Mouse (Mus musculus): ENCODE results near the gene Ereg. TPM values are rescaled to one million over a fixed set of nuclear protein-coding genes. Genes with fewer than 3 reads are reported as not detected.

Gene Ereg
- polyA plus RNA-seq, 1 experiment, result not detected

DNA sequence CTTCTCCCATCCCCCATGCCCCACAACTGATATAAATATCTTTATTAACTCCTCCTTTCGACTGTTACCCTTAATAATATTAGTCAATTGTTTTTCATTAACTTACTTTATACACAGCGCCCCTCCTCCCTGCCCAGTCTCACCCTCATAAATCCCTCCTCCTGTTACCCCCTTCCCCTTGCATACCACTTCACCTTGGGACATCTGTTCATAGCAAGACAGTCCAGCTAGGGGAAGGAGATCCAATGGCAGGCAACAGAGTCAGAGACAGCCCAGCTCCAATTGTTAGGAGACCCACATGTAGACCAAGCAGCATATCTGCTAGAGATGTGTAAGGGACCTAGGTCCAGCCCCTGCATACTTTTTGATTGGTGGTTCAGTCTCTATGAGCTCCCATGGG lies 35.5 kb upstream of the Ereg start:
- Histone ChIP-seq H3K27ac (ENCODE audit: control insufficient read depth, insufficient read depth, low read depth, low read length, poor library complexity) (no peak overlapping the region), H3K4me1 (ENCODE audit: control insufficient read depth, insufficient read depth, low read length) (no peaks in the 10 kb centered on the region; the same call in 1 of the 2 replicates), H3K4me3 (replicated peaks; ENCODE audit: control insufficient read depth, low read depth, low read length) (no peak overlapping the region)
- TF ChIP-seq POLR2A (IDR thresholded peaks at IDR 0.05; ENCODE audit: borderline replicate concordance, control insufficient read depth, low read depth, low read length) (no peak), CTCF (IDR thresholded peaks at IDR 0.05; ENCODE audit: control insufficient read depth, insufficient read depth, low read length) (no peak)
- WGBS, result 76% methylated on average over 2 of the region's 2 CpGs

DNA sequence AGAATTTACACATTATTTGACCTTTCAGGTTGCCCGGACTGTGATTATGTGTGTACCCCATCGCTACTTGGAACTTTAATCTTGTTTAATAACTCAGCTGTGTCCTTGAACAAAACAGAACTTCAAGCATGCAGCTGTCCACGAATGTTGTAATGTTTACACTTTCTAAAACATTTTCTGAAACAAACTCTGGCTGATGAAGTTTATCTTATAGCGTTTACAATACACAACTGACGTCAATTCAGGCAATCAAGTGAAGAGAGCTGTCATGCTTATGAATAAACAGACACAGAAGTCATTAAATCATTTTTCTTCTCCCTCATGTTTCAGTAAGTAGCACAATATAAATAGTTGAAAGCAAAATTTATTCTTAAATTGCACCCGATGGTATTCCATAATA lies 26.4 kb upstream of the Ereg start:
- no peak overlapping the region for H3K27ac ChIP-seq (ENCODE audit: control insufficient read depth, insufficient read depth, low read depth, low read length, poor library complexity)
- TF ChIP-seq POLR2A (IDR thresholded peaks at IDR 0.05; ENCODE audit: borderline replicate concordance, control insufficient read depth, low read depth, low read length), result no peak
- TF ChIP-seq CTCF (IDR thresholded peaks at IDR 0.05; ENCODE audit: control insufficient read depth, insufficient read depth, low read length), result no peak
- WGBS, result 75% methylated on average over 6 of the region's 6 CpGs

DNA sequence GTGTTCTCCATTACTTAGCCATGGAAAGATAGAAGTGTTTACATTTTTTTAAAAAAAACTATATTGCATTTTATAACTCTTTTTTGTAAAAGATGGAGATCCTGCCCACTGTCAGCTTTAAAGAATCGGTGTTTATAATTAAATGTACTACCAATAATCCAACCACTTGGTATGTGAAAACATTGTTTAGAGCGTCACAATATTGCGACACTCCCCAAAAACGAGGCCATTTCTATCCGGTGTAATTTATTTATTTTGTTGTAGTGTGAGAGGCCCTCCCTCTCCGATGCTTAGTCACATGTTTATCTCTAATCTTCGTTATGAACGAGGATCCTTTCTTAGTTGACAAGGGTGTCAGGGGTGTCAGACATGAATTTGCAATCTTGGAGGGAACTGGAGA lies 26.0 kb upstream of the Ereg start:
- Histone ChIP-seq H3K27ac (ENCODE audit: control insufficient read depth, insufficient read depth, low read depth, low read length, poor library complexity) (no peak overlapping the region), H3K4me1 (ENCODE audit: control insufficient read depth, insufficient read depth, low read length) (no peaks in the 10 kb centered on the region), H3K4me3 (replicated peaks; ENCODE audit: control insufficient read depth, low read depth, low read length) (no peak overlapping the region)
- no peak for TF ChIP-seq CTCF (IDR thresholded peaks at IDR 0.05; ENCODE audit: control insufficient read depth, insufficient read depth, low read length)
- TF ChIP-seq POLR2A (IDR thresholded peaks at IDR 0.05; ENCODE audit: borderline replicate concordance, control insufficient read depth, low read depth, low read length), result no peak
- 78% methylated on average over 8 of the region's 8 CpGs for WGBS

More for the DNA sequence above, 26.4 kb upstream of the Ereg start:
- no peaks in the 10 kb centered on the region for H3K4me1 ChIP-seq (ENCODE audit: control insufficient read depth, insufficient read depth, low read length)
- no peak overlapping the region for H3K4me3 ChIP-seq (replicated peaks; ENCODE audit: control insufficient read depth, low read depth, low read length)

- TF ChIP-seq POLR2A (IDR thresholded peaks at IDR 0.05; ENCODE audit: borderline replicate concordance, control insufficient read depth, low read depth, low read length), result no peak
- no peak for TF ChIP-seq CTCF (IDR thresholded peaks at IDR 0.05; ENCODE audit: control insufficient read depth, insufficient read depth, low read length)
Observed at GRCm38 (mm10) chr5:91072340-91072739, 2.1 kb upstream of the Ereg start.

GRCm38 (mm10) chr5:91073626-91074025 lies 796 bp upstream of the Ereg start:
- Histone ChIP-seq H3K27ac (ENCODE audit: control insufficient read depth, insufficient read depth, low read depth, low read length, poor library complexity) (no peak overlapping the region), H3K4me3 (replicated peaks; ENCODE audit: control insufficient read depth, low read depth, low read length) (no peak overlapping the region), H3K4me1 (ENCODE audit: control insufficient read depth, insufficient read depth, low read length) (no peaks in the 10 kb centered on the region)
- TF ChIP-seq CTCF (IDR thresholded peaks at IDR 0.05; ENCODE audit: control insufficient read depth, insufficient read depth, low read length), result no peak
- TF ChIP-seq POLR2A (IDR thresholded peaks at IDR 0.05; ENCODE audit: borderline replicate concordance, control insufficient read depth, low read depth, low read length), result no peak
- WGBS, result 28% methylated on average over 8 of the region's 8 CpGs

More at GRCm38 (mm10) chr5:91072340-91072739, 2.1 kb upstream of the Ereg start:
- Histone ChIP-seq H3K27ac (ENCODE audit: control insufficient read depth, insufficient read depth, low read depth, low read length, poor library complexity) (no peak overlapping the region), H3K4me3 (replicated peaks; ENCODE audit: control insufficient read depth, low read depth, low read length) (no peak overlapping the region), H3K4me1 (ENCODE audit: control insufficient read depth, insufficient read depth, low read length) (no peaks in the 10 kb centered on the region)
- WGBS, result 73% methylated on average over 4 of the region's 4 CpGs

DNA sequence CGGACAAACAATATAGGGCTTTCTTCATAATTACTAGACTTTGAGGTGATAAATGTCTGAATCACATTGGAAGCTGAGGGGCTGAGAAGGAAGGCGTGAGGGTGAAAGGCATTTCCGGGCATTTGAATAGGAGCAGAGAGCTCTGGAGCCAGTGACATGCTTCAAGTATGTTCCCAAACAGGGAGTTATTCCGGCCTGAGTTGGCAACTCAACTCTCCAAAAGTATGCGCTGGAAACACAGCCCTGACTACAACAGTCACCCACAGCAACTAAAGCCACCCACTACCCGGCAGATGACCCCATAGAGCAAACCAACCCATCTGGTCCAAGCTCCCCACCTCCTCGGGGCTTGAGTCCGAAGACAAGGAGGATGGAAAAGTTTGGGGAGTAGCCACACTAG lies 396 bp upstream of the Ereg start:
- TF ChIP-seq POLR2A (IDR thresholded peaks at IDR 0.05; ENCODE audit: borderline replicate concordance, control insufficient read depth, low read depth, low read length) (no peak), CTCF (IDR thresholded peaks at IDR 0.05; ENCODE audit: control insufficient read depth, insufficient read depth, low read length) (no peak)
- Histone ChIP-seq H3K4me3 (replicated peaks; ENCODE audit: control insufficient read depth, low read depth, low read length) (no peak overlapping the region), H3K27ac (ENCODE audit: control insufficient read depth, insufficient read depth, low read depth, low read length, poor library complexity) (no peak overlapping the region), H3K4me1 (ENCODE audit: control insufficient read depth, insufficient read depth, low read length) (no peaks in the 10 kb centered on the region)
- WGBS, result 29% methylated on average over 8 of the region's 8 CpGs

DNA sequence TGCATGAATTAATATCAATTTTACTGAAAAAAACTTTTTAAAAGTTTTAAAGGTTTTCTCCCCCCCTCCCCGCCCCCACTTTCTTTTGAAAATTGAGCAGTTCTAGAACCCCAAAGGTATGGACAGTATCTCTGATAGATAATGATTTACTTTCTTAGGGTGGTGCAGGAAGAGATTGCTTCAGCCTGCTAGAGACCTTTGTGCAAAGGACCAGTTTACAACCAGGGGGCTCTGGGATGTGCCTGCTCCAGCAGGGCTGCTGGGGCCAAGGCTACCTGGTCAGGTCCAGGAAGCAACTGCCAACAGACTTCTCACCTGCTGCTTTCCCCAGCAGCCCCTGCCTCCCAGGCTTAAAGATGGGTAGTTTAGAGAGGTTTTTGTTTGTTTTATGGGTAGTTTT lies 599 bp downstream of the Ereg start:
- Histone ChIP-seq H3K4me1 (ENCODE audit: control insufficient read depth, insufficient read depth, low read length) (no peaks in the 10 kb centered on the region), H3K4me3 (replicated peaks; ENCODE audit: control insufficient read depth, low read depth, low read length) (no peak overlapping the region), H3K27ac (ENCODE audit: control insufficient read depth, insufficient read depth, low read depth, low read length, poor library complexity) (no peak overlapping the region)
- TF ChIP-seq POLR2A (IDR thresholded peaks at IDR 0.05; ENCODE audit: borderline replicate concordance, control insufficient read depth, low read depth, low read length) (no peak), CTCF (IDR thresholded peaks at IDR 0.05; ENCODE audit: control insufficient read depth, insufficient read depth, low read length) (no peak)
- 25% methylated on average over 1 of the region's 1 CpGs for WGBS

DNA sequence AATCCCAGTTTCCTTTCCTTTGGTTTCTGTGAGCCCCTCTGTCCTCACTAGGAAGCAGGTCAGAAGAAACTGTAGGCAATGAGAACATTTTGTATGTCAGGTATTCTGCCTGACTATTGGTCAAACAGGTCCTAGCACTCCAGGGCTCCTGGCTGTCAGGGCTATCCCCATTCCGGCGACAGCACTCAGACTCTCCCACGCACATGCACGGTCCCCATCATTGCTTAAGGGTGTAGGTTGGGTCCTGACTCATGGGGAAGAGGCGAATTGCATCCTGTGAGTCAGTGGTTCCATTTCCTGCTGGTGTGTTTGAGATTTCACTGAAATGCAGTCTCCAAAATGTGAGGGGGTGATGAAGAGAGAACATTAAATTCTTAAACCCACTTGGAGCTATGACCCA lies 8.6 kb downstream of the Ereg start:
- TF ChIP-seq POLR2A (IDR thresholded peaks at IDR 0.05; ENCODE audit: borderline replicate concordance, control insufficient read depth, low read depth, low read length) (no peak), CTCF (IDR thresholded peaks at IDR 0.05; ENCODE audit: control insufficient read depth, insufficient read depth, low read length) (no peak)
- H3K27ac ChIP-seq (ENCODE audit: control insufficient read depth, insufficient read depth, low read depth, low read length, poor library complexity), result no peak overlapping the region
- H3K4me3 ChIP-seq (replicated peaks; ENCODE audit: control insufficient read depth, low read depth, low read length), result no peak overlapping the region
- H3K4me1 ChIP-seq (ENCODE audit: control insufficient read depth, insufficient read depth, low read length), result no peaks in the 10 kb centered on the region
- WGBS, result 24% methylated on average over 5 of the region's 5 CpGs

GRCm38 (mm10) chr5:91085291-91085690 lies 10.9 kb downstream of the Ereg start:
- Histone ChIP-seq H3K4me1 (ENCODE audit: control insufficient read depth, insufficient read depth, low read length) (no peaks in the 10 kb centered on the region), H3K27ac (ENCODE audit: control insufficient read depth, insufficient read depth, low read depth, low read length, poor library complexity) (no peak overlapping the region), H3K4me3 (replicated peaks; ENCODE audit: control insufficient read depth, low read depth, low read length) (no peak overlapping the region)
- WGBS, result 53% methylated on average over 5 of the region's 5 CpGs
- no peak for TF ChIP-seq CTCF (IDR thresholded peaks at IDR 0.05; ENCODE audit: control insufficient read depth, insufficient read depth, low read length)
- TF ChIP-seq POLR2A (IDR thresholded peaks at IDR 0.05; ENCODE audit: borderline replicate concordance, control insufficient read depth, low read depth, low read length), result no peak

All from bone marrow, adult 2 months (tissue).